Mouse (Mus musculus) layer of hippocampus, adult 2 months (tissue): ENCODE measurements around the gene Lix1l. TPM values are rescaled to one million over a fixed set of nuclear protein-coding genes. Genes with fewer than 3 reads are reported as not detected.

Experiments
- DNase-seq, 2 experiments: peaks; one replicate each; pipeline ENCODE4 v3.0.0; 2022; ENCODE audit warnings: low spot score in 2 of 2
- H3K27ac ChIP-seq: fragments of 200-600 bp; 2 replicates; pipeline ENCODE4 v1.8.1; 2022
- H3K4me3 ChIP-seq: fragments of 200-600 bp; 2 replicates; pipeline ENCODE4 v1.8.1; 2022; ENCODE audit warnings: mild to moderate bottlenecking
- CTCF ChIP-seq: fragments of 200-600 bp; conservative IDR thresholded peaks from 2 replicates; pipeline ENCODE4 v1.8.1; 2022; ENCODE audit warnings: antibody characterized with exemption, mild to moderate bottlenecking, moderate library complexity
- long read RNA-seq, 2 experiments: library from polyadenylated mRNA; stranded (forward); transcript quantifications; one replicate each; pipeline ENCODE4 v2.0.0; 2021; ENCODE audit warnings: borderline mapping rate in 2 of 2
- total RNA-seq, 2 experiments: library from RNA; stranded (reverse); gene quantifications; 2 replicates each; pipeline ENCODE4 v1.2.3; 2021

Gene Lix1l
- 10 to 100 TPM; 29.0 to 29.1 TPM for total RNA-seq
- long read RNA-seq, experiment 1, partial matches to known transcripts, result 0 of 18 reads
- long read RNA-seq, experiment 1, other reads (novel, unspliced or antisense), result 17 of 18 reads
- long read RNA-seq, experiment 2, partial matches to known transcripts, result 0 of 14 reads
- long read RNA-seq, experiment 2, other reads (novel, unspliced or antisense), result 13 of 14 reads

DNA sequence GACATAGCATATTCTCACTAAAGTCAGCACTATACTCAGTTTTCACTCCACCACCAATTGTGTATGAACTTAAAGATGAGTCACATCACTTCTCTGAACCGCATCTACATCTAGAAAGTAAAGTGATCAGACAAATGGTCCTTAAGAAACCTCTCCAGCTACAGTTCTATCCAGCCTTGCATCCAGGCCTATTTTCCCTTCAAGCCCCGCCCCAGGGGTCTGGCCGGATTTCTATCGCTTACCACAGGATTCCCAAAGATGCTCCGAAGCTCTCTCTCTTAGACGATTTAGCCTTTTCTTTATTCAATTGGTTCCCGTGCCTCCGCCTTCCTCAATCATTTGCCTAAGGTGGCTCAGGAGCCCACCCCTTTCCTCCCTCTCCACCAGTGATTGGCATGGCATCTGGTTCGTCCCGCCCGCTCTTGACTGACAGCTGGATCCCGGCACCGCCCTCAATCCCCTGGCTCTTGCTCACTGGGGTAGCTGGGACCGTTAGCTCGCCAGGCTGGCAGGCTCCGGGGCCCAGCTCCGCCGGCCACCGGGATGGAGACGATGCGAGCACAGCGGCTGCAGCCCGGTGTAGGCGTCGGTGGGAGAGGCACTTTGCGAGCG is at the start of gene Lix1l:
Lix1l (plus strand) TSS at position 511 of the 612 bp plus-strand sequence.
- DNase-seq, result peak; percentile 94 to 97
- no peak for TF ChIP-seq CTCF
- peak within 1 kb of the TSS; percentile 92 for H3K27ac ChIP-seq
- H3K4me3 ChIP-seq, result peak within 1 kb of the TSS; percentile 67

DNA sequence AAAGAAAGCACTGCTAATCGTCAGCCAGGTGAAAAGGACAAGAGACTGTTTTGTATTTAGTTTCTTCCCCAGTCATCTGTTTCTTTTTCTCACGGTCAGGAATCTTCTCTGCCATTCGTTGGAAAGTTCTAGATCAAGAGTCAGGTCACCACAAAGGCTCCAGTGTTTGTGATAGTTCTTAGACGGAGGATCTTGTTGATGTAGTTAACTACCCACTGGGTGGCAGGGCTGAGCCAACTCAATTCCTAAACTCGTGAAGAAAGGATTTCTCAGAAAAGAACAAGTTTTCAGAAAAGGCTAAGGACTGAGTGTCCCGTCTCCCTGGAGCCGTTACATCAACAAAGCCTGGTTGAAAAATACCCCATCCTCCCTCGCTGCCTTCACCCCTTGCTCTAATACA is 49.7 kb upstream of the Lix1l start:
- no peak overlapping the region for H3K4me3 ChIP-seq
- DNase-seq, result peak in 1 of 2 experiments; percentile 51
- peak overlapping the region; percentile 25; the same call in 1 of the 2 replicates for H3K27ac ChIP-seq
- TF ChIP-seq CTCF, result peak; percentile 83

DNA sequence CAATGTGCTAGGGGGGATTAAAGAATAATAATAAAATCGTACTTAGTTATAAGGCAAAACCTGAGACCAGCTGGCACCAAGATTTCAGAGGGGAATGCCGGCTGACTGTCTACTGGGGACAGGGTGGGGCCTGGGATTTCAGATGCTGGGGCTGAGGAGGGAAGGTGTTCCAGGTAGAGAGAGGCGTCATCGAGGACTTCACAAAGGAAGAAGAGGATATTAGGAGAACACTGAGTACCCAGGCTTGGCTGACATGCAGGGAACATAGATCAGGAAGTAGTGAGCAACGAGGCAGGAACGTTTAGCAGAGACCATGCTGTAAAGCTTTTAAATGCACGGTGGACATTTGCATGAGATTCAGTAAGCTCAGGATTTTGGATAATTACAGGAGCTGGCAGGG is 49.1 kb upstream of the Lix1l start:
- DNase-seq, result no peak
- TF ChIP-seq CTCF, result no peak
- Histone ChIP-seq H3K4me3 (no peak overlapping the region), H3K27ac (no peak overlapping the region; the same call in 1 of the 2 replicates)

DNA sequence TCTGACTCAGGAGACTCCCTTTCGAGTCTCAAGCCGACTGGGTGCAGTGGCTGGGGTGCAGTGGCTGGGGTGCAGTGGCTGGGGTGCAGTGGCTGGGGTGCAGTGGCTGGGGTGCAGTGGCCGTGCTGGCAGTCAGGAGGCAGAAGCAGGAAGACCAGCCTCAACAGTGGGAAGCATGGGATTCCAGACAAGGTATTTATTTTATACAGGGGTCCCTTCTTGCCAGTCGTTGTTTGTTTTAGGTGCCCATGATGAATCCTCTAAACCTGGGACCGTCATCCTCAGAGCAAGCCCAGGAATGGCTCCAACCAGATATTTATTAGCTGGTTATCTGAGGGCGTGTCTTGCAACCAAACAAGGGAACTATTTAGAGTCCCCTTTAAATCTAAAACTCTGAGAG is 47.3 kb upstream of the Lix1l start:
- DNase-seq, result no peak
- H3K4me3 ChIP-seq, result no peak overlapping the region
- no peak for TF ChIP-seq CTCF
- H3K27ac ChIP-seq, result no peak overlapping the region

DNA sequence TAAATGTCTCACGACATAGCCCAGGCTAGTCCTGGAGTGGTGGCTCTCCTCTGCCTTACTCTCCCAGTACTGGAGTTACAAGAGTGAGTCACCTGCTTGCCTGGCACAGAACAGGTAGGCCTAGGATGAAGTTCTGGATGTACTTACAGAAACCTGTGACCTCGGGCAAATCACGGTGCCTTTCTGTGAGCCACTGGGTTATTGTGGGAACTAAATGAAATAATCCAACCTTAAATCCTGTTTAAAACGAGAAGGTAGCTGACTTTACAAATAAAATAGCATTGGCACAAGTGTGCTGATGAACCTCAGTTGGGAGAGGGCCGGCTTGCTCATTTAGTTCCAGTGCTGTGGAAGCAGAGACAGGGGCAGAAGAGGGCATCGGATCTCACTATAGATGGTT is 46.7 kb upstream of the Lix1l start:
- Histone ChIP-seq H3K4me3 (no peak overlapping the region), H3K27ac (peak overlapping the region; percentile 75; the same call in 1 of the 2 replicates)
- TF ChIP-seq CTCF, result no peak
- no peak for DNase-seq

DNA sequence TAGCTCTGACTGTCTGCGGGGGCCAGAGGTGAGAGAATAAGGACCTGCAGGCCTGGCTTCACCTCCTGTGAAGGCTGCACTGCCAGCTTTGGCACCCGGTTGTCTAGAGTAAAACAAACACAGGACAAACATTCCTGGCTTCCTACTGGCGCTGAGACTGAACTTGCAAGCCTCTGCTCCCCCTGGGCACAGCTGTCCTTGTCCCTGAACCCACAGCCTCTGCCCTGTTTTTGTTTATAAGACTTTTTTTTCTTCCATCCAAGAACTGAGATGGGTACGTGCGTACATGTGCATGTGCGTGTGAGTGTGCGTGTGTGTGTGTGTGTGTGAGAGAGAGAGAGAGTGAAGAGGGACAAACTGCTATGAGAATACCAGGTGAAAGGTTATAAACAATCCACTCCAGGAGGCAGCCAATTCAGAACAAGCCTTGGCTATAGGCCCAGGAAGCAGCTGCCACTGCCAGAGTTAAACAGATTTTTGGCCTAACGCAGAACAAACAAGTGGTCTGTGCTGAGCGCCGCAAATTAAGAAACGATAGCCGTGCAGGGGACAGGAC is 45.8 kb upstream of the Lix1l start:
- Histone ChIP-seq H3K27ac (peak overlapping the region; percentile 75), H3K4me3 (no peak overlapping the region)
- DNase-seq, result peak; percentile 37 to 56
- TF ChIP-seq CTCF, result no peak

DNA sequence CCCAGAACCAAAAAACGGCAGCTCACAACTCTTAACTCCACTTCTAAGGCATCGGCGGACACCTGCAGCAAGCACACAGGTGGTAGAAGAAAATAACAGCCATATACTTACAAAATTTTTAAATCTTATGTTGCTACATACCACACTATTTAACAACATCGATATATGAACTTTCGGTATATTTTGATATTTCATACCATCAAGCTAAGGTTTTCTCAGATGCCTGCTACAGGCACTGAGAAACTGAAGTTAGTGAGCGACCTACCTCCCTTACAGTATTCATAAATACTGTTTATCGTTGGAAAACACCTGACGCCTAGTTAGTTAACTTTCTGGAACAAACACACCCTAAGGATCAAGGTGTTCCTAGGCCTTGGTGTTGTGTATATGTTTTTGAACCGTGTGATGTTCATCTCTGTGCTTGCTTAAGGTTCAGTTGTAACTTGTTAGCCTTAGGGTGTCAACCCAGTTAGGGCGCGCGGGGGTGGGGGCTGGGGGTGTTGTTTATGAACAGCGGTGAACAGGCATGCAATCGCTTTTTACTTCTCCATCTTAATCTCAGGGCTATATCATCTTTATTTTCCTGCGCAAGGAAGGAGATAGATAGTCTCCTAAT is 44.8 kb upstream of the Lix1l start:
- no peak for TF ChIP-seq CTCF
- no peak overlapping the region for H3K4me3 ChIP-seq
- H3K27ac ChIP-seq, result peak overlapping the region; percentile 75
- no peak for DNase-seq

DNA sequence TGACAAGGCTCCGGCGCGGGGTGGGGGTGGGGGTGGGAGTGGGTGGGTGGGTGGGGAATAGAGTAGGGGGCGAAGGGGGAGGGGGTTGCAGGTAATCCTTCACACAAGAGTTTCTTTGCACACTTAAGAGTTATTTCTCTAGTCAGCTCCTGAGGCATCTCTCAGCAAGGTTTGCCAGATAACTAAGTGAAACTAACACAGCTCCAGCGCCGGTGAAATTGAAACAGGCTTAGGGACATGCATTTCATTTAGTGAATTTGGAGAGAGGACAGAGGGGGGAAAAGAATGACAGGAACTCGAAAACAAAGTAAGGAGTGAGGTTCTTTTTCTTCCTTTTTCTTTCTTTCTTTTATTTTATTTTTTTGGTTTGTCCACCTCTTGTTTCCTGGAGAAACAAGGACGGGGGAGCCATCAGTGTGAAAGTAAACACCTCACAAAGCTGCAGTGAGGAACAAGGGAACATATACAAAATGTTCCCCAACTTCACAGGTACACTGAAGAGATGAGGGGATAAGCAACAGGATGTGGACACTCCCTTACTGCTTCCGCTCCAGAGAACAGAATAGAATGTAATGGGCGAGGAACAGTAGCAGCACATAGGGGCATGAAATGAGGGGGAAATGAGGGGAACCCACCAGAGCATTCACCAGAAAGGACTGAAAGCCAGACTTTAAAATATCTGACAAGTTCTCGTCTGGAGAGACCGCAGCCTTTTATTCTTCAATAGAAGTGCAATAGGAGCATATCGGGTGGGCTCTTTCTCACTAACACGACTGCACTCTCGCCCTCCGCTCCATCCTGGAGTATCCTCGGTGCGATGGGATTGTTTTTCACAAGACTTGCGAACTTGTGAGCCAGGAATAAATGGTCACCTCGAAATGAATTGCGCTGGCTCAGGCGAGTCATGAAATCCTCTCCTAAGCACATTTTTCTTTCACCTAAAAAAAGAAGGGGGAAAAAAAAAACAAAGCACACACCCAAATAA is 44.0 kb upstream of the Lix1l start:
- peak overlapping the region; percentile 78 for H3K27ac ChIP-seq
- TF ChIP-seq CTCF, result no peak
- DNase-seq, result no peak
- H3K4me3 ChIP-seq, result peak overlapping the region; percentile 66

DNA sequence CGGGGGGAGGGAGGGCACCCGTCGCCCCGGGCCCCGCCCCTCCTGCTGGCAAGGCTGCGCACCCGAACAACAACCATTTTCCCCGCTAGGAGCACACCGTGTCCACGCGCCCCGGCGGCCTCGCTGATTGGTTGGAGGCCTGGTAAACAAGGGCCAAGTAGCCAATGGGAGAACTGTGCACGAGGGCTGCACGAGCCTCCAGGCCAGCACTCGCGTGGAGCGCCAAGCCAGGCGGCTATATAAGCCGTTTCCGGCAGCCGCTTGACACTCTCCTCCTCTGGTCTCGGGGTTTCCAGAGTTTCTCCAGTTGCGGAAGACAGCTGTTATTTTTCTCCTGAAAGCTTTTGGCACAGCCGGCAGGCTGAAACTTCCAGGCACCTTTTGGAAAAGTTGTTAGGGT is 43.3 kb upstream of the Lix1l start, which contains the start of gene Txnip:
Txnip (plus strand) TSS at position 264 of the 400 bp plus-strand sequence.
- H3K27ac ChIP-seq, result peak within 1 kb of the TSS; percentile 82
- peak within 1 kb of the TSS; percentile 66 for H3K4me3 ChIP-seq
- peak; percentile 93 to 95 for DNase-seq
- peak; percentile 78 for TF ChIP-seq CTCF

DNA sequence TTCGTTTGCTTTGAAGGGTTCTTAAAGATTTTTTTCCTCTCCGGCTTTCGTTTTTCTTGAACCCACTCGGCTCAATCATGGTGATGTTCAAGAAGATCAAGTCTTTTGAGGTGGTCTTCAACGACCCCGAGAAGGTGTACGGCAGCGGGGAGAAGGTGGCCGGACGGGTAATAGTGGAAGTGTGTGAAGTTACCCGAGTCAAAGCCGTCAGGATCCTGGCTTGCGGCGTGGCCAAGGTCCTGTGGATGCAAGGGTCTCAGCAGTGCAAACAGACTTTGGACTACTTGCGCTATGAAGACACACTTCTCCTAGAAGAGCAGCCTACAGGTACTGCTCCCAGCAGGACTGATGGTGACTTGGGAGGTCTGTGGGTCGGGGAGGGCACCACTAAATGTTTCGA is 42.8 kb upstream of the Lix1l start:
- no peak for TF ChIP-seq CTCF
- peak overlapping the region; percentile 66 for H3K4me3 ChIP-seq
- peak overlapping the region; percentile 82 for H3K27ac ChIP-seq
- DNase-seq, result no peak

DNA sequence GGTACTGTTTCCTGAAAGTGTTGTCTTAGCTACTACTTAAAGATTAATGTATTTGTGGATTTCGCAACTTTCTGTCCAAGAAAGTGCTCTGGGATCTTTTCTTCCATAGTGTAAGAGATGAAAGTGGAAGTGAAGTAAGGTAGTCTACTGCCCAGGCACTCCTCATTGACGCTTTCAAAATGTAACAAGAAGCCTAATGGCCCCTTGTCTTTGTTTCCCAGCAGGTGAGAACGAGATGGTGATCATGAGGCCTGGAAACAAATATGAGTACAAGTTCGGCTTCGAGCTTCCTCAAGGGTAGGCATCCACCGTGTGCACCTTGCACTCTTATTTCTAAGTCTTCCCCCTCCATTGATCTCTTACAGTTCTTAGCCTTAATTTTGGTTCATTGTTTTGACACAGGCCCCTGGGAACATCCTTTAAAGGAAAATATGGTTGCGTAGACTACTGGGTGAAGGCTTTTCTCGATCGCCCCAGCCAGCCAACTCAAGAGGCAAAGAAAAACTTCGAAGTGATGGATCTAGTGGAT is 42.2 kb upstream of the Lix1l start:
- no peak for TF ChIP-seq CTCF
- peak overlapping the region; percentile 66 for H3K4me3 ChIP-seq
- no peak for DNase-seq
- H3K27ac ChIP-seq, result peak overlapping the region; percentile 82

DNA sequence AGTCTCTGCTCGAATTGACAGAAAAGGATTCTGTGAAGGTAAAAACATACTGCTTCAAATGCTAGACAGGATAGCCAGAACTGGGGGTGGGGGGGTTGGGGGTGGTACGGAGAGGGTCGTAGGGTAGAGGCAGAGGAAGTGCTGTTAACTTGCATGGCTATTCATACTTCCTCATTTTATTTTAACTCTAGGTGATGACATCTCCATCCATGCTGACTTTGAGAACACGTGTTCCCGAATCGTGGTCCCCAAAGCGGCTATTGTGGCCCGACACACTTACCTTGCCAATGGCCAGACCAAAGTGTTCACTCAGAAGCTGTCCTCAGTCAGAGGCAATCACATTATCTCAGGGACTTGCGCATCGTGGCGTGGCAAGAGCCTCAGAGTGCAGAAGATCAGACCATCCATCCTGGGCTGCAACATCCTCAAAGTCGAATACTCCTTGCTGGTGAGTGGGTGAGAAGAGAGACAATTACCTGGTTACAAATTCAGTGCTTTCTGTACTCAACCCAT is 41.5 kb upstream of the Lix1l start:
- DNase-seq, result no peak
- TF ChIP-seq CTCF, result no peak
- Histone ChIP-seq H3K27ac (peak overlapping the region; percentile 82), H3K4me3 (peak overlapping the region; percentile 66)
